Mouse (Mus musculus): ENCODE results near the gene 4921507P07Rik. TPM values are rescaled to one million over a fixed set of nuclear protein-coding genes. Genes with fewer than 3 reads are reported as not detected.
"Not testable (repeated sequence)": the region's sequence is repeated elsewhere in the genome, so short reads cannot be mapped to it uniquely, and the experiment has no call there.

The 4921507P07Rik gene
- 0.43 and 0.52 TPM in 2 replicates for polyA plus RNA-seq (2015; fragmentation: Nextera tagmentation; extraction: Ambion mirVana)

DNA sequence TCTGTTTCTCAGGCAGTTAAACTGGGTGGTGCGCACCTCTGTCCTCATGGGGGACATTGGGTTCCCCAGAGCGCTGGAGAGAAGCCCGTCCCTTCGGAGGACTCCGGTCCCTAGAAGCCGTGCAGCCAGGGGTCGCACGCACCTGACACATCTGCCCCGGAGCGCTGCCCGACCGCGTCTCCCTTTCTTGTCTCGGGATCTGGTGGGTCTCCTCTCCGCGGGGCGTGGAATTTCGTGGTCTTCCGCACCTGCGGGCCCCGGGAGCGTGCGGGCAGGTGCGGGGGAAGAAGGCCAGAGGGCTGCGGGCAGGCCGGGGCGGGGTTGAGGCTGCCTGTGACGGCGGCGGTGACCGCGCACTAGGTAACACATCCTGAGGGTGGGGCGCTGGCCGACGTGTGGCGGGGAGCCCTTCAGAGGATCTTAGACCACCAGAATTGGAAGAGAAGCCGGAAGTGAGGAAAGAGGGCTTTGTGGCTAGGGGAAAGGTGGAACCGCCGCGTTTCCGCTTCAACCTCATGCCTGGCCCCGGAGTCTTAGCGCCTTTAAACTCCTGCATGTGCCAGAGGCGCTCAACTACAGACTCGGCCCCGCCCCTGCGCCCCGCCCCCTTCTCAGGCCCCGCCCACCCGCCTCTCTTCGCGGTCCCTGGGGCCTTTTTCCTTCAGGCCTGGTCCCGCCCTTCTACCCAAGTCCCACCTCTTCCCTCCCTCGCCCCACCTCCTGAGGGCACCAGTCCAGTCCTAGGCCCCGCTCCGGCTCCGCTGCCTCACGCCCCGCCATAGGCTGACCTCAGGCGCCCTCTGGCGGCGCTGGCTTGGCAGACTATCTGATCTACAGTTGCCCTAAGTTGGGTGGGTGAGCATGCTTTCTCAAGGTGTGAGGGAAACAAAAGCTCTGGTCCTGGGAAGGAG is at the start of gene 4921507P07Rik:
4921507P07Rik (minus strand) TSS at position 332 of the 911 bp plus-strand sequence.
- Histone ChIP-seq H3K27ac (no peak within 1 kb of the TSS), H3K9ac (peak within 1 kb of the TSS; percentile 68), H3K4me1 (0 out of 2 replicates have a peak, but pooled peaks cover 16% of the 10 kb centered on the region), H3K4me3 (peak within 1 kb of the TSS; percentile 59), H3K4me2 (peak within 1 kb of the TSS; percentile 96), H3K27me3 (peaks cover 4% of the 10 kb centered on the region), H3K36me3 (no peaks in the 10 kb centered on the region), H3K9me3 (no peaks in the 10 kb centered on the region)
- 2% methylated on average over 62 of the region's 62 CpGs for WGBS
- peak; percentile 86 for ATAC-seq (ENCODE audit: insufficient number of reproducible peaks, insufficient read depth, low FRiP score, low TSS enrichment, low read depth)

GRCm38 (mm10) chr6:50644701-50645100 is 48.3 kb upstream of the 4921507P07Rik start:
- Histone ChIP-seq H3K4me2 (no peak overlapping the region), H3K9ac (no peak overlapping the region), H3K36me3 (no peaks in the 10 kb centered on the region), H3K4me1 (peaks cover 25% of the 10 kb centered on the region), H3K27ac (no peak overlapping the region; the same call in 1 of the 2 replicates), H3K4me3 (no peak overlapping the region), H3K9me3 (no peaks in the 10 kb centered on the region), H3K27me3 (no peaks in the 10 kb centered on the region)
- ATAC-seq (ENCODE audit: insufficient number of reproducible peaks, insufficient read depth, low FRiP score, low TSS enrichment, low read depth) = no peak
- WGBS = 49% methylated on average over 3 of the region's 3 CpGs

- Histone ChIP-seq H3K4me3 (no peak overlapping the region), H3K27me3 (no peaks in the 10 kb centered on the region), H3K27ac (no peak overlapping the region), H3K4me2 (no peak overlapping the region), H3K4me1 (peaks cover 25% of the 10 kb centered on the region), H3K9ac (no peak overlapping the region), H3K9me3 (no peaks in the 10 kb centered on the region), H3K36me3 (no peaks in the 10 kb centered on the region)
- 29% methylated on average over 5 of the region's 5 CpGs for WGBS
- no peak for ATAC-seq (ENCODE audit: insufficient number of reproducible peaks, insufficient read depth, low FRiP score, low TSS enrichment, low read depth)
These were observed 45.5 kb upstream of the 4921507P07Rik start for GRCm38 (mm10) chr6:50641898-50642297.

- Histone ChIP-seq H3K4me3 (no peak overlapping the region), H3K27me3 (no peaks in the 10 kb centered on the region), H3K27ac (no peak overlapping the region), H3K9ac (no peak overlapping the region), H3K36me3 (no peaks in the 10 kb centered on the region), H3K4me1 (peaks cover 24% of the 10 kb centered on the region), H3K9me3 (no peaks in the 10 kb centered on the region), H3K4me2 (no peak overlapping the region)
- ATAC-seq (ENCODE audit: insufficient number of reproducible peaks, insufficient read depth, low FRiP score, low TSS enrichment, low read depth) = no peak
- WGBS = 66% methylated on average over 4 of the region's 4 CpGs
These were observed 43.9 kb upstream of the 4921507P07Rik start for GRCm38 (mm10) chr6:50640377-50640776.

DNA sequence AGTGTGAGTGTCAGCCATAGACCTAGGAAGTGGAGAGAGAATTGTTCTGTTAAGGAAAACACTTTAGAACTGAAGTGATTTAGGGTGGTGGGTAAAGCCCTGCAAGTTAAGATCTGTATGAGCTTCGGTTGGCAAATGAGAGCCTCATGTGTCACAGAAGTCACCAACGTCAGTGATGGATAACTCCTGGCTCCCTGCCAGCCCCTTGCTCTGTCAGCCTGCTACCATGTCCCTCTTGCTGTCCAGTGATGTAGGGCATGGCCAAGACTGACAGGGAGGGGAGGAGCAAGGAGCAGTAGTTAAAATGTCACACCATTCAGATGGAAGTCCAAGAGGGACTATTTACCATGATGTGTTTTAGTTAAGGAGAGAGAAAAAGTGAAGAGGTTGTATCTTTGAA is 43.2 kb upstream of the 4921507P07Rik start:
- Histone ChIP-seq H3K27ac (no peak overlapping the region), H3K4me3 (no peak overlapping the region), H3K27me3 (no peaks in the 10 kb centered on the region), H3K36me3 (no peaks in the 10 kb centered on the region), H3K9ac (no peak overlapping the region), H3K4me2 (no peak overlapping the region), H3K4me1 (peaks cover 17% of the 10 kb centered on the region), H3K9me3 (no peaks in the 10 kb centered on the region; the same call in 1 of the 2 replicates)
- ATAC-seq (ENCODE audit: insufficient number of reproducible peaks, insufficient read depth, low FRiP score, low TSS enrichment, low read depth) = no peak
- 45% methylated on average over 2 of the region's 2 CpGs for WGBS

DNA sequence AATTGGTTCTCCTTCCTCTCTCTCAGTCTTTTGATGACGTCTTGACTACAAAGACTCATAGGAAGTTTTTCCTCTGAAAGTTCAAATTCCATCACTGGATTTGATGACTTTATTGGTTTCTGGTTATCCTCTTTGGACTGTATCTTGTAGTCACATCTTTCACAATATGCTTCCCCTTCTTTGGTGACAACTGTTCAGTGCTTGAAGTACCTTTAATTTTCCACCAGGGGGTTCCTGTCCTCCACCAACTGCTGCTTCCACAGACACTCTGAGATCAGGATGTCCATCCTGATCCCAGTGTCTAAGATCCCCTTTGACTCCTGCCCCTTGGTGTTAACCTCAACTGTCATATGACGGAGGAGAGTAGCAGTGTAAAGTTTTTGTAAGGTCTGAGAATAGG is 29.7 kb upstream of the 4921507P07Rik start:
- not testable (repeated sequence) for H3K27me3 ChIP-seq; H3K4me2 ChIP-seq; H3K4me1 ChIP-seq; H3K9ac ChIP-seq; H3K4me3 ChIP-seq; H3K9me3 ChIP-seq; H3K27ac ChIP-seq; ATAC-seq (ENCODE audit: insufficient number of reproducible peaks, insufficient read depth, low FRiP score, low TSS enrichment, low read depth); H3K36me3 ChIP-seq
- 76% methylated on average over 2 of the region's 2 CpGs for WGBS

DNA sequence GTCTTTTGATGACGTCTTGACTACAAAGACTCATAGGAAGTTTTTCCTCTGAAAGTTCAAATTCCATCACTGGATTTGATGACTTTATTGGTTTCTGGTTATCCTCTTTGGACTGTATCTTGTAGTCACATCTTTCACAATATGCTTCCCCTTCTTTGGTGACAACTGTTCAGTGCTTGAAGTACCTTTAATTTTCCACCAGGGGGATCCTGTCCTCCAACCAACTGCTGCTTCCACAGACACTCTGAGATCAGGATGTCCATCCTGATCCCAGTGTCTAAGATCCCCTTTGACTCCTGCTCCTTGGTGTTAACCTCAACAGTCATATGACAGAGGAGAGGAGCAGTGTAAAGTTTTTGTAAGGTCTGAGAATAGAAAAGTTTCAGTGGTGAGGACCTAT is 21.8 kb upstream of the 4921507P07Rik start:
- not testable (repeated sequence) for H3K9ac ChIP-seq; ATAC-seq (ENCODE audit: insufficient number of reproducible peaks, insufficient read depth, low FRiP score, low TSS enrichment, low read depth); H3K4me3 ChIP-seq; H3K27me3 ChIP-seq; H3K36me3 ChIP-seq; H3K27ac ChIP-seq; H3K9me3 ChIP-seq; H3K4me1 ChIP-seq; H3K4me2 ChIP-seq
- WGBS = 83% methylated on average over 1 of the region's 1 CpGs

DNA sequence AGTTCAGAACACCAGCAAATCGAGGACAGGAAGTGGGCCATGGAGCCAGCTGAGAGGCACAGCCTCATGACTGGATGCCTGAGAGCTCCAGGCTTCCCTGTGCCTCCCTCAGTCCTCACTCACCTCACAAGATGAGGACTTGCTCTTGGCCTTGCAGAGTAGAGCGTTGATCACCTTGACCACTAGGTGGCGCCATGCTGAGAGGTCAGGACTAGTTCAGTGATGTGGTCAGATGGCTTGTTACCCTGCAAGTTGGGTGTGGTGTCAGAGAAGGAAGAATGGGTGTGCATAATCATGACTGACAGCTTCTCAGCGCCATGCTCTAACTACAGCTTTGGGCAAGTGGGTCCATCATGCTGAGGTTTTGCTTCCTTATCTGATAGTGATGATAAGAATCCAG is 5.2 kb upstream of the 4921507P07Rik start:
- Histone ChIP-seq H3K4me2 (no peak overlapping the region), H3K27ac (no peak overlapping the region), H3K4me3 (no peak overlapping the region), H3K27me3 (peaks cover 3% of the 10 kb centered on the region; the same call in 1 of the 2 replicates), H3K9ac (no peak overlapping the region), H3K9me3 (no peaks in the 10 kb centered on the region), H3K36me3 (no peaks in the 10 kb centered on the region), H3K4me1 (0 out of 2 replicates have a peak, but pooled peaks cover 9% of the 10 kb centered on the region)
- ATAC-seq (ENCODE audit: insufficient number of reproducible peaks, insufficient read depth, low FRiP score, low TSS enrichment, low read depth) = no peak
- WGBS = 30% methylated on average over 4 of the region's 4 CpGs

DNA sequence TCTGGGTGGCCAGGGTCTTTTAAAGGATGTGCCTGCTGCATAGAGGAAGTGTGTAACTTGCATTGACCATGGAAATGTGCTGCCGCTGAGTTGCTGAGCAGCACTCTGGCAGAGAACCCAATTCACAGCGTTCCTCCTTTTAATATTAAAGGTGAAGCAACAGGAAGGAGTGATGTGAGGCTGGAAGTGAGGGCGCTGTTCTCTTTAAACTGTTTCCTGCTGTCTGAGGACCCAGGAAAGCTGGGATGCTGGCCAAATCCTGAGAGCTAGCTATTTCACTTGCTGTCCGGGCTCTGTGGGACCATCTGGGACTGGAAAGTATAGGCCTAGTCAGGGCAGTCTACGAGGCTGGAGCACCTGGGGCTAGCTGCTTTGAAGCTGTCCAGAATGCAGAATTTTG is 2.1 kb upstream of the 4921507P07Rik start:
- 58% methylated on average over 5 of the region's 5 CpGs for WGBS

GRCm38 (mm10) chr6:50594372-50594771 is 2.1 kb downstream of the 4921507P07Rik start:
- no peak overlapping the region for H3K4me3 ChIP-seq
- H3K4me1 ChIP-seq = 0 out of 2 replicates have a peak, but pooled peaks cover 16% of the 10 kb centered on the region
- no peak overlapping the region for H3K4me2 ChIP-seq
- peaks cover 4% of the 10 kb centered on the region for H3K27me3 ChIP-seq
- no peak overlapping the region for H3K27ac ChIP-seq
- H3K36me3 ChIP-seq = no peaks in the 10 kb centered on the region
- no peak for ATAC-seq (ENCODE audit: insufficient number of reproducible peaks, insufficient read depth, low FRiP score, low TSS enrichment, low read depth)
- no peak overlapping the region for H3K9ac ChIP-seq
- H3K9me3 ChIP-seq = no peaks in the 10 kb centered on the region
- 83% methylated on average over 2 of the region's 2 CpGs for WGBS

More for the DNA sequence above, 2.1 kb upstream of the 4921507P07Rik start:
- ATAC-seq (ENCODE audit: insufficient number of reproducible peaks, insufficient read depth, low FRiP score, low TSS enrichment, low read depth) = no peak
- Histone ChIP-seq H3K9ac (no peak overlapping the region), H3K27ac (peak overlapping the region; percentile 28; the same call in 1 of the 2 replicates), H3K4me2 (no peak overlapping the region), H3K4me1 (0 out of 2 replicates have a peak, but pooled peaks cover 16% of the 10 kb centered on the region), H3K4me3 (no peak overlapping the region), H3K27me3 (peaks cover 4% of the 10 kb centered on the region), H3K9me3 (no peaks in the 10 kb centered on the region), H3K36me3 (no peaks in the 10 kb centered on the region)

GRCm38 (mm10) chr6:50593334-50593845 is 3.0 kb downstream of the 4921507P07Rik start:
- no peak overlapping the region for H3K4me2 ChIP-seq
- peaks cover 4% of the 10 kb centered on the region for H3K27me3 ChIP-seq
- H3K4me3 ChIP-seq = no peak overlapping the region
- H3K9ac ChIP-seq = no peak overlapping the region
- 0 out of 2 replicates have a peak, but pooled peaks cover 13% of the 10 kb centered on the region for H3K4me1 ChIP-seq
- ATAC-seq (ENCODE audit: insufficient number of reproducible peaks, insufficient read depth, low FRiP score, low TSS enrichment, low read depth) = no peak
- 61% methylated on average over 10 of the region's 10 CpGs for WGBS
- H3K9me3 ChIP-seq = no peaks in the 10 kb centered on the region
- no peak overlapping the region for H3K27ac ChIP-seq
- no peaks in the 10 kb centered on the region for H3K36me3 ChIP-seq

- ATAC-seq (ENCODE audit: insufficient number of reproducible peaks, insufficient read depth, low FRiP score, low TSS enrichment, low read depth) = no peak
- Histone ChIP-seq H3K4me1 (peaks cover 6% of the 10 kb centered on the region; the same call in 1 of the 2 replicates), H3K4me3 (no peak overlapping the region), H3K36me3 (no peaks in the 10 kb centered on the region), H3K27ac (no peak overlapping the region), H3K27me3 (no peaks in the 10 kb centered on the region), H3K4me2 (no peak overlapping the region), H3K9me3 (no peaks in the 10 kb centered on the region), H3K9ac (no peak overlapping the region)
- WGBS = 84% methylated on average over 3 of the region's 3 CpGs
These were observed 6.2 kb downstream of the 4921507P07Rik start for GRCm38 (mm10) chr6:50590234-50590633.
